Mouse (Mus musculus): Measurements from ENCODE around the gene Cacna1c. TPM values are rescaled to one million over a fixed set of nuclear protein-coding genes. Genes with fewer than 3 reads are reported as not detected.

Gene Cacna1c
- total RNA-seq, 2 experiments from 2014 or later, result 0.11 TPM; not detected in 1

DNA sequence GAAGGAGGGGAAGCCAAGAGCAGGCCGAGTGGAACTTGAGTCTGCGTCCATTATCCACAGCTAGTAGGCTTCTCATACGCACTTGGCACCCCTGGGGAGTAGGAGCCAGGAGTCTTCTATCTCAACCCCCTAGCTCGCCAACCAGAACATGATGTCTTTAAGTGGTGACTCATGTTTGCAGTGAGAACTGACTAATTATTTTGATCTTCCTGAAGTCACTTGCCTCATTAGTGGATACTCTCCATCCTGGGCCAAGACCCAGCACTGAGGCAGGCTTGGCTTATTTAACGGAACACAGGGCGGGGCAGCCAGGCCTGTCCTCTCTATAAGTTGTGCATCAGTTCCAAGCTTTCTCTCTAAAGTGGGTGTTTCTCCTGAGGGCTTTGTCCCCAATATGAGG, 177.3 kb downstream of the Cacna1c start:
- ATAC-seq (ENCODE audit: poor library complexity, severe bottlenecking), result no peak

DNA sequence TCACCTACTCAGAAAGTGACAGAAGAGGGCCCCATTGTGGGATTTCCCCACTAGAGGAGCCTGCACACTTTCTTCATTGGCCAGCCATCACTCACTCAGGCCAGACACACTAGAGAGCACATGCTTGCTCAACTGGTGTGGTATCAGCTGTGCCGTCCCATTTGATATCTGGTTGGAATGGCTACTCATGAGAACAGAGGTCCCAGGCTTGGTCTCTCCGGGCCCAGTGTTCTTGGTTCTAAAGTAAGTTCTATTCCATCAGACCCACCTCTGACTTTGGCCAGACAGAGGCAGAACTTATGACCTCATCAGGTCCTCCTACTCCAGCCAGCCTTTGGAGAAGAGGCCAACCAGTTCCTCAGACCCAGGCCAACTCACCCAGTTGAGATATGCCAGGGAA, 178.0 kb downstream of the Cacna1c start:
- ATAC-seq (ENCODE audit: poor library complexity, severe bottlenecking), result no peak

DNA sequence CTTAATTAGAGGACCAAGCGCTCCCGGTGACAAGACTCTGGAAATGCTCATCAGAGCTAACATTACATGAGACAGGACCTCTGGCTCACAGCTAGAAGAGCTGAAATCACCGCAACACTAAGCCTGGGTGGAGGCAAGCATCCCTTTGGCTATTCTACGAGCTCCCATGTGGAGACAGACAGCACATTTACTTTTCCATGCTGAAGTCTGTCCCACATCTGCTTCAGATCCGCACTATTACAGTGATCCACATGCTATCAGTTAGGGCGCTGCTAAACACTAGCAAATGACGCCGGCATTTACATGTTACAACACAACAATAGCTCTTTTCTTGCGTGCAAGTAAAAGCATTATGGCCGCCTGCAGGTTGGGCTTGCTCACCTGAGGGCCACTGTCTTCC, 178.7 kb downstream of the Cacna1c start:
- ATAC-seq (ENCODE audit: poor library complexity, severe bottlenecking), result no peak

DNA sequence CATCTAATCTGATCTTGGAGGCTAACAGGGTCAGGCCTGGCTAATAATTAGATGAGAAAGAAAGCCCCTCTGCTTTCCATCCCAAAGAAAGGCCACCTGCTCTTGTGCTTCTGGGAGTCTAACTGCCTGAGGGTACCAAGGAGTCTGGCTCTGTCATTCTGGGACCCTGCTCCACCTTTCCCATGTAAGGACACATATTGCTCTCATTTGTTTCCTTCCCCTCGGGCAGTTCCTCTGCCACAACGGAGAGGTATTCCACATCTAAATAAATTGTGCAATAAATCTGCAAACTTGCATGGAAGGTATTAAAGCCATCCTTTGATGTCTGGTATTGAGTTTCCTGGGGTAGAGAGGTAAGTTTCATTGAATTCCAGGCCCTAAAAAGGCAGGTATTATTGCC, 180.9 kb downstream of the Cacna1c start:
- ATAC-seq (ENCODE audit: poor library complexity, severe bottlenecking), result no peak

DNA sequence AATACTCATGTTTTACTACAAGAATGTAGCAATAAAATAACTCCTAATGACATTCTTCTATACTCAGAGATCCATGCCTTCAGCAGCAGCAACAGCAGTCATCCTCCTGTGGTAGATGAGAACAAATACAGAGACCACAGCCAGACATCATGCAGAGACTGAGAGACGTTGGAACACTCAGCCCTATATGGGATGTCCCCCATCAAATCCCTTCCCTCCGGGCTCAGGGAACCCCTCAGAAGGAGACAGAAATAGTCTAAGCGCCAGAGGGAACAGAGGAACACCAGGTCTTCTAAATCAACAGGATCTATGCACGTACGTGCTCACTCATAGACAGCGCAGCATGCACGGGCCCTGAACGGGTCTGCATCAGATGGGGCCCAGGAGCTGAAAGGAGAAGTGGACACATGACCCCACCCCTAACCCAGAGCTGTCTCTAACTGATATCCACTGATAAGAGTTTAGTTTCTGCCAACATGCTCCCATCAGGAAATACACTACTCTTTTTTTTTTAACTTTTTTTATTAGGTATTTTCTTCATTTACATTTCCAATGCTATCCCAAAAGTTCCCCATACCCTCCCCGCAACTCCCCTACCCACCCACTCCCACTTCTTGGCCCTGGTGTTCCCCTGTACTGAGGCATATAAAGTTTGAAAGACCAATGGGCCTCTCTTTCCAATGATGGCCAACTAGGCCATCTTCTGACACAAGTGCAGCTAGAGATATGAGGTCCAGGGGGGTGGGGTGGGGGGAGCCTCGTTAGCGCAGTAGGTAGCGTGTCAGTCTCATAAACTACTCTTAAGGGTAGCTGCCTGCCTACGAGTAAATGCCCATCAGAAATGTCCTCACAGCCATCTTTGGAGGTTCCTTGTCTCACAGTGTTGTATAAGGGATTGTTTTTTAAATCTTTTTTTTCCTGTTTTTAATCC, 182.8 kb downstream of the Cacna1c start:
- ATAC-seq (ENCODE audit: poor library complexity, severe bottlenecking), result no peak

DNA sequence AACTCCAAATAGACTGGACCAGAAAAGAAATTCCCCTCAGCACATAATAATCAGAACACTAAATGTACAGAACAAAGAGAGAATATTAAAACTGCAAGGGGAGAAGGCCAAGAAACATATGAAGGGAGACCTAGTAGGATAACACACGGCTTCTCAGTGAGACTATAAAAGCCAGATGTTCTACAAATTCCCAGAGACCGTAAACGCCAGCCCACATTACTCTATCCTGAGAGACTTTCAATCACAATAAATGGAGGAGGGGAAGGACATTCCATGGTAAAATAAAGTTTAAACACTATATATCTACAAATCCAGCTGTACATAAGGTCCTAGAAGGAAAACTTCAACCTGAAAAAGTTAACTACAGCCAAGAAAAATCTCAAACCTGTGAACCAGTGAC, 185.3 kb downstream of the Cacna1c start:
- no peak for ATAC-seq (ENCODE audit: poor library complexity, severe bottlenecking)

DNA sequence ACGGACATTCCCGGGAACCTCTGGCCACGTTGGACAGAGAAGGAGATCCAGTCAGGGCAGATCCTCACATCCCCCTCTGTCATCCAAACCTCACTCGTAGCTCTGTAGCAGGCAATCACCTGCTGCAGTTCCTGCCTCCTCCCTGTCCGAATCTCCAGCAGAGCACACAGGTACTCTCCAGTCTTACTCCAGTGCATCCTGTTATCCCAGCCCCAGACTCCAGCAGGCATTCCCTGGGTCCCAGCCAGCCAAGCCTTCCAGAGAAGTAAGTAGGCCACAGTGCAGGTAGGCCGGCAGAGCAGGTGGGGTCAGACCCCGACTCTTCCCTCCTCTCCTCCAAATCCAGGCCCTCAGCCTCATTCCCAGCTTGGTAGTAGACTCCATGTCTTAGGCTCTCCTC, 186.7 kb downstream of the Cacna1c start:
- no peak for ATAC-seq (ENCODE audit: poor library complexity, severe bottlenecking)

DNA sequence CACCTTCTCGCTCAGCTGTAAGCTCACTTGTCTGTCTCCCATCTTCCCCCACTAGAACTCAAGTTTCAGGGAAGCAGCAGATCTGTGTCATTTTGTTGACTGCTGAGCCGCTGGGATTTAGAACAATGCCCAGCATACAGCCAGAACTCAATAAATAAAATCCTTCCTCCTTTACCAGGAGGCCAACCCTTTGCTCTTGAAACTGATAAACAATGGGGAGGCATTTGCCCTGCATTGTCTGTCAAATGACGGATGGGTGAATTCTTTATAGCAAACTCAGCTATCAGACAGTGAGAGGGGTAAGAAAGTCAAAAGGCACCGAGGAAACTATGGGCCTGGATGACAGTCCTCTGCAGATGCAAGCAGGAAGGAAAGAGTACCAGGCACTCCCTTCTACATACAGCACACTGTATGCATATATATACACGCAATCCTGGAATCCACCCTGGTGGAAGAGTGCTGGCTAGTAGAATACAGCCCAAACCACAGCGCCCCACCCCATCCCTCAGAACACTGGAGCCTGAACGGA, 187.5 kb downstream of the Cacna1c start:
- ATAC-seq (ENCODE audit: poor library complexity, severe bottlenecking), result no peak

DNA sequence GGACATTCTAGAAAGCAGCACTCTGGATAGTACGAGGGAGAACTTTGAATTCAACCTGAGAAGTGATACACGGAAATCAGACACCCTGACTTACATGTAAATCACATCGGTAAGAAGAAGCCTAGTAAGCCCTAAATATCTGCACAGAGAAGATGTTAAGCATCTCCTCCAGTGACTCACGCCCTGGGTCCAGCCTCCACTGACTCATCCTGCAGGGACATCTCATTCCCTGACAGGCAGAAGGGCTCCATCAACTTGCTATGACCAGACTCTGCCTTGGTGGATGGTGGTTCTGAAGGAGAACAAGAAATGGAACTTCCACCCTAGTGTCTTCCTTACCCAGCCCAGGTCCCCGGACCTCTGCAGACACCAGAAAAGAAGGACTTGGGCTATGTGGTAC, 191.6 kb downstream of the Cacna1c start:
- ATAC-seq (ENCODE audit: poor library complexity, severe bottlenecking), result no peak

DNA sequence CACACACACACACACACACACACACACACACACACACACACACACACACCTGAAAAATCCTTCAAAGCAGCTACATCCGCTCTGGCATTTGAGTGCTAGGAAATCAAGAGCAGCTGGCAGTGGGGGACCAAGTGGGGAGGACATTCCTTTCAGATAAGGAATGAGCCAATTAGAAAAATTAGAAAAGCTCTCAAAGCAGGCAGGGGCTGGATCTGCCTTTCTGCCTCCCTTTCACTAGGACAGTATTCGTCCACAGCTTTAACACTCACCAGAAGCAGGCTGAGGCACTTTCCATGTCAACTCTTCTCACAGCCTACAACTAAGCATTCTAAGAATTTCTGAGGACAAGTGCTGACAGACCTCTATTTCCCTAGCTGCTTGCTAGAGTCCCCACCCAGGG, 194.8 kb downstream of the Cacna1c start:
- no peak for ATAC-seq (ENCODE audit: poor library complexity, severe bottlenecking)

DNA sequence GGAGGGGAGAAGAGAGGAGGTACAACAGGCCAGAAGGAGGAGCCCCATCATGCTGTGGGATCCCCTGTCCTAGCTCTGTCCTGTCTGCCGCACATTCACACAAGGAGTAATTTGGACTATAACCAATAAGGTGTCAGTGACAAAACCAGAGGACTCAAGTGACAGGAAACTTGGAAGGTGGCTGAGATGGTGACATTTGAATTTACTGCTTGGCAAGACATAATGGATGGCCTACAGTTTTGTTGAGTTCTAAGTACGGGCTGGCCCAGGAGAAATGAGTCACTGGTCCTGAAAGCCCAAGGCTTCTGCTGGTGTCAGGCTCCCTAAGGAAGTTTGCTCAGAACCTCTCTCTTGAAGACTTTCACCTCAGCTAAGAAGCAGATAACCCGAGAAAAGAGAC, 196.0 kb downstream of the Cacna1c start:
- no peak for ATAC-seq (ENCODE audit: poor library complexity, severe bottlenecking)

DNA sequence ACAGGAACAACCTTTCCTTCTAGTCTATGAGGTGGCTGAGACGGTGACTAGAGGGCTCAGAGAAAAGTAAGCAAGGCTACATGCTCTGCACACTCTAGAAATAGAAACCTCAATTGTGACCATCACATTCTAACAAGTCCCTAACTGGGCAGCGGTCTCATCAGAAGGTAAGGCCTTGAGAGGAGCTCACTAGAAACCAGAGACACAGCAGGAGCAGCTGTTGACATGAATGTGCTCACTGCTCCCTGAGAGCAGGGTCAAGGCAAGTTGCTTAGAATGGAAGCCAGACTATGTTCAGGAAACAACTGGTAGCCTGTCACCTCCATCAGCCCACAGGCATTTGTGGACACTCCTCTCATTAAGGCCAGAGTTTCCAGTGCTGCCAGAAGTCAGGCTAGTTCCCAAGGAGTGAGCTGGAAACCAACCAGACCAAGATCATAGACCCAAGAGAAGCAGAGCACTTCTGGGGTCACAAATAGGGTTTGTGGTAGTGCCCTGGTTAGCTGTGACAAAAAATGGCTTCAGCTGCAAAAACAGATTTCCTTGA, 196.8 kb downstream of the Cacna1c start:
- ATAC-seq (ENCODE audit: poor library complexity, severe bottlenecking), result no peak

DNA sequence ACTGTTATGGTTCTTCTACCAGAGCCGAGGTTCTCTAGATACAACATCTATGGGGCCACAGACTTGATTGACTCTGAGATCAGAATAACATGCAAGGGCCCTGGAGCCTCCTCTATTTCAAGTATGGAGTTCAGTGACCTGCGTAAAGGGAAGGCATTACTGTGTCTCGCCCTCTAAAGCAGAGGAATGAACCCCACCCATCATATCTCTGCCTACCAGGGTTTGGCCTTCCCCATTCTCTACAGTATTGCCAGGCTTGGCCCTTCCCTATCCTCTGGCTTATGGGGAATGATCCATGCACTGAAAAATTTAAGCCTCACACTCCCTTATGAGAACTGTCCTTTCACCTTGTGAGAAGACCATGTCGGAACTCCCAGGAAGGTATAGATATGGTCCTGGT, 198.8 kb downstream of the Cacna1c start:
- ATAC-seq (ENCODE audit: poor library complexity, severe bottlenecking), result no peak

DNA sequence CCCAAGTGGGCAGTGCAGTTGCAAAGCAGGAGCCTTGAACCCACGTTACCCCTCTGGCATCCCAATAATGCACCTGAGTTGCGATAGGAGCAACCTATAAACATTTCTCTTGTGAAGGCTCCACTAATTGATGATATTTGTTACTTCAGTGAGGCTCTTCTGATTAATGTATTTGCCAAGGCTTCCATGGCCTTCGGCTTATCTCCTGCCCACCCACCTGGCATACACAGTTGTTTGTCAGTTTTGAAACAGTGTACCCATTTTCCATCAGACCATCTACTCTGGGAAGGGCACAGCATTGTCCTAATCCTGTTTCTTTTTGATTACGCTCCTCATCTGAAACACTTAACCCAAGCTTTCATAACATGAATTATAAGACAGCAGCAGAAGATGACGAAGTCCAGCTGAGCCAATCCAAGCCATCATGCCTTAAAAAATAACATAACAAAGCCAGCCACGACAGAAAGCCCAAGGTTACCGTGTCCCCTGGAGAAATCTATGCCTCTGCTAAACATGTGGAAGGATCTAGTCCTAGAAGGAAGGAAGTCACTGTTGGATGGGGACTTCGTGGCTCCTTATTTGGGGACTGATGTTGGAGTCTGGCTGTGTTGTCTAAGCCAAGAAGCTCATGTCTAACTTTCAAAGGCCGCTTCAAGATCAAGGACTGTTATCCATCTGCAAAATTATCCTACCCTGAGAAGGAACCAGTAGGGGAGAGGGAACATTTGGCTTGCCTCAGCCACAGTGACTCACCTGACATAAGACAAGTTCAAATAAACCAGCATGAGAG, 201.8 kb downstream of the Cacna1c start:
- no peak for ATAC-seq (ENCODE audit: poor library complexity, severe bottlenecking)

DNA sequence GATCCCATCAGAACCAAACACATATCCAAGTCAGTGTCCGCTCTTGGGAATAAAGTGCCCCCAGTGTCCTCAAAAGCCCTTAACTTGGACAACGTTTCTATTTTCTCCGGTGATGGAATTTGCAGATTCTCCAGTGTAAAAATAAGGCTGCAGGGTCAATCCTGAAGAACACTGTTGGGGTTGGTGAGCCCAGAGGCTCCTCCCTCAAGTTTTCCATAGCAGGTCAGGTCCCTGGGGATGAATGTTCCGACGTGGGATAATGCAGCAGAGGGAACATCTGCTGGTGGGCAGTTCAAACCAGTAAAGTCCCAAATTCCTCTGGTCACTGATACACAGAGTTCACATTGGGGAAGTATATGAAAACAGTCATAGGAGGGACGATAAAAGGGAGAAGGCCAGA, 203.8 kb downstream of the Cacna1c start:
- ATAC-seq (ENCODE audit: poor library complexity, severe bottlenecking), result no peak

DNA sequence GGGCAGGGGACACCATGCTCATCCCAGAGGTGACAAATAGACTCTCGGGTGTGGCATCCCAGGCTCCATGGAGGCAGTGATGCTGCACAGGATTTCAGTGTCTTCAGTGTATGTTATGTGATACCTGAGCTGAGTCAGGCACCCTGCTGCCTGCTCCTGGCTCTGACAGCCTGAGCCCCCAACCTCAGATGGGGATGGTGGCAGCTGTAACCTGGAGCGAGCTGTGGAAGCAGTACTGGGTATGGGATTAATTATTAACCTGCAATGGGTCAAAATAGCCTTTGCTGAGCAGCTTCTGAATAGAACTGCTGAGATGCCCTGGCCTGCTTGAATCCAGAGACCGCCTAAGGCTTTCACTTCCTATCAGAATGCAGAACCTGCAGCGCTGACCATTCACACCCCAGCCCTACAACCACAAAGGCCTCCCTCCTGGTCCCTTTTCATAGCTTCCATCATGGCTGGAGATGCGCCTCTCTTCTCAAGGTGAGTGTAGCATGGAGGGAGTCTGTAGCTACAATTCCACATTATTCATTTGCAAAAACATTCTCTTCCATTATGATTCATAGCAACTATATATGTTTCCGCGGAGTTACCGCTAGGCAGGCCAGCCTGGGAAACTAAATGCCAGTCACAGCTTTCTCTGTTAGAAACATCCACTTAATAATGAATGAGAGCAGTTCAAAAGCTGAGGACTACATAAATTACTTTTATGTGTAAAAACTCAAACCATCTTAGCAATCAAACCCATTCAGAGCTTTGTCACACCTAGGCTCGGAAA, 206.0 kb downstream of the Cacna1c start:
- ATAC-seq (ENCODE audit: poor library complexity, severe bottlenecking), result no peak

DNA sequence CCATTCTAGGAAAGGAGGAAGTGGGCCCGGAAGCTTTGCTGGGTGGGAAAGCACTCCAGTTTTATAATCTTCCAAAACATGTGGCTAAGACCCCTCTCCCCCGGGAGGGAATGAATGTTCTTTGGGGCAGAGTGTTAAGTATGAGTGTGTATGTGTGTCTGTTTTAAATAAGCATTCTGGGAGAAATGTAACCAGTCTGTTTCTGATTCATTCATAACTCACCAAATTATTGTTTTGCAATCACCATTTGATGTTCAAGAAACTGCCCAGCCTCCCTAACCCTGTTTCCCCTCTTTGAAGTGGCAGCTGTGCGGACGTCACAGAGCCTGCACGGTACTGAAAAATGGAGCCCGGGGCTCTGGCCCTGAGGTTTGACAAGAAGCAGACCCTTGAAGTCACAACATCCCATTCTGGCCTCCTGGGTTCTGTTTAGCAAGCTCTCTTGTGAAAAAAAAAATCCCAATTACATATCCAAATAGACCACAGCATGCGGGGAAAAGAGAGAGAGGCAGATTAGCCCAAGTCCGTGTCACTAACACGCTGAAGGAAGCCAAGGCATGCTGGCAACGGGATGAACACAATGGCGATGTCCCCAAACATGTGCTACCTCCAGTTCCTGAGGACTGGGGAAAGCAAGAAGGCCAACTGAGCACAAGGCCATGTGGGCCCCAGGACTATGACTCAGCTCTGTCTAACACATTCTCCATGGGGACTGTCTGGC, 211.9 kb downstream of the Cacna1c start:
- ATAC-seq (ENCODE audit: poor library complexity, severe bottlenecking), result no peak

DNA sequence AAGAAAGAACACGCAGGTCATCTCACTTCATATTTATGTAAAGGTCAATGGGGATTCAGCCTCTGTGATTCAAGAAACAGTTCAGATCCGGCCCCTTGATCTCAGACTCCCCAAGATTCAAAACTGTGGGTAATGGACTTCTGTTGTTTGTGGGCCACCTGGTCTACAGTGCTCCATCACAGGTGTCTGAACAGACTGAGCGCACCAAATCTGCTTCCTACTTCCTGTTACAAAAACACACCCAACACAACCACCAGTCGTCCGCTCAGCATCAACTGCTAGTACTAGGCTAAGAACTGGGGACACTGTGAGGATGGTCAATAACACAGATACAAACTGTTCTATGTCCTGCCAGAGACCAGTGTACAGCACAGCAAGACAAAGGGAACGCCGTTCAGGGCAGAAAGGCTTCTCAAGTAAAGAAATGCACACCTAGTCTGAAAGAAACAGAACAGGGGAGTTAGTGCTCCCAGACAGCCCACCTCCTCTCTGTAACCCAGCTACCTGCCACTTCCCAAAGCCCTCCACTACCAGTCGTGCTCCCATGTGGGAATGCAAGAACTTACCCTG, 212.7 kb downstream of the Cacna1c start:
- ATAC-seq (ENCODE audit: poor library complexity, severe bottlenecking), result no peak

DNA sequence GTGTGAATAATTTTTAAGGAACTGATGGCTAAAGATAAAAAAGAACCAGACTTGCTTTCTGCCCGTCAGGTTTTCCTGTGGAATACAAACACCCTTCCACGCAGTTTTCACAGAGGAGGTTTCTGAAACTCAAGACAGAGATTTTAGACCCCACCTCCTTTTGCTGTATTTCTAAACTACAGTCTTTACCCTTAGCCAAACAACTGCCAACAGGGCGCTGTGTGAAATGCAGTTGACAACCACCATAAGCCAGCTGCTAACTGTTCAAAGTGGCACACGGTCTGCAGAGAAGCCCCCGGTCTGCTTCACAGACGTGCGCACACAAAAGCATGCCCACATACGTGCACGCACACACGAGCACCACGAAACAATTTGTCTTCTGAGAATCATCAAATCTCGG, 216.0 kb downstream of the Cacna1c start:
- ATAC-seq (ENCODE audit: poor library complexity, severe bottlenecking), result no peak

Measured in megakaryocyte, adult 5-6 weeks (primary cell).